Mouse (Mus musculus) heart, postnatal 25 days (tissue): ENCODE measurements around the gene Vsig2. TPM values are rescaled to one million over a fixed set of nuclear protein-coding genes. Genes with fewer than 3 reads are reported as not detected.

Source experiments
- total RNA-seq, 2 experiments: library from RNA; stranded (reverse); gene quantifications; 2 replicates each; pipeline ENCODE4 v1.2.3; 2021

Gene Vsig2
- total RNA-seq, 2 experiments from 2014 or later = 4.1 to 4.7 TPM

Other genes with a start within 250 kb of the Vsig2 start
- gene Ccdc15, start 190.8 kb upstream of the Vsig2 start, total RNA-seq = 1 to 10 TPM; 1.3 to 1.5 TPM
- gene Hepacam, start 171.9 kb upstream of the Vsig2 start, total RNA-seq = not detected
- 10 to 100 TPM; 29.7 to 30.1 TPM for gene Robo4, start 137.4 kb upstream of the Vsig2 start, total RNA-seq
- gene Robo3, start 106.0 kb upstream of the Vsig2 start, total RNA-seq = not detected
- 1 to 10 TPM; 7.8 to 8.0 TPM for gene Msantd2, start 49.9 kb upstream of the Vsig2 start, total RNA-seq
- gene Esam, start 11.2 kb upstream of the Vsig2 start, total RNA-seq = 10 to 100 TPM; 62.5 to 77.7 TPM
- gene Nrgn, start 13.6 kb downstream of the Vsig2 start, total RNA-seq = 1 to 10 TPM; 3.2 to 6.7 TPM
- gene Siae, start 16.4 kb downstream of the Vsig2 start, total RNA-seq = 1 to 10 TPM; 8.4 to 8.7 TPM
- 1 to 10 TPM; 1.3 to 2.7 TPM for gene Spa17, start 74.5 kb downstream of the Vsig2 start, total RNA-seq
- gene Tbrg1, start 118.1 kb downstream of the Vsig2 start, total RNA-seq = 10 to 100 TPM; 33.3 to 35.5 TPM
- gene Panx3, start 130.0 kb downstream of the Vsig2 start, total RNA-seq = not detected
- gene Olfr160, start 177.0 kb downstream of the Vsig2 start, total RNA-seq = not detected
- not detected for gene Olfr874, start 205.9 kb downstream of the Vsig2 start, total RNA-seq
- not detected for gene Olfr875, start 232.6 kb downstream of the Vsig2 start, total RNA-seq